Mouse (Mus musculus): ENCODE data around the gene Tsn.

The Tsn gene

GRCm38 (mm10) chr1:118311622-118312326, at the start of gene Tsn:
Gene Tsn, minus strand, starts transcription at chr1:118311739.
- no peak for DNase-seq (ENCODE audit: low spot score)

GRCm38 (mm10) chr1:118359071-118359761, 47.7 kb upstream of the Tsn start:
- DNase-seq (ENCODE audit: low spot score), result no peak

DNA sequence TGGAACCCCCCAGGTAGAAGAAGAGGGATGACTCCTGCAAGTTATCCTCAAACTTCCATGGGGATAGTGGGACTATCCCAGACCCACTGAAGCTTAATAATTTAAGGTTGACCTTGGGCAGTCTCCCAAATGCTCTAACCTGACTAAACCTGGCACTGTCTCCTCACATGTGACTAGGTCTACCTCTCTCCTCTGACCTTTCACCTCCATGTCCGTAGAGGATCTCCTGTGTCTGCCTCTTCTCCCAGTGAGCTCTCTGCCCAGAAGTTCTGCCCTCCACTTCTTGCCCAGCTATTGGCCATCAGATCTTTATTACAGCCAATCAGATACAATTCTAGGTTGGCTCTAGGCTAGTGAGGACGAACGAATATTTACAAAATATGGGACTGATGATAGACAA, 38.4 kb upstream of the Tsn start:
- DNase-seq (ENCODE audit: low spot score), result no peak

- no peak for DNase-seq (ENCODE audit: low spot score)
Measured at GRCm38 (mm10) chr1:118343649-118344435, 32.3 kb upstream of the Tsn start.

DNA sequence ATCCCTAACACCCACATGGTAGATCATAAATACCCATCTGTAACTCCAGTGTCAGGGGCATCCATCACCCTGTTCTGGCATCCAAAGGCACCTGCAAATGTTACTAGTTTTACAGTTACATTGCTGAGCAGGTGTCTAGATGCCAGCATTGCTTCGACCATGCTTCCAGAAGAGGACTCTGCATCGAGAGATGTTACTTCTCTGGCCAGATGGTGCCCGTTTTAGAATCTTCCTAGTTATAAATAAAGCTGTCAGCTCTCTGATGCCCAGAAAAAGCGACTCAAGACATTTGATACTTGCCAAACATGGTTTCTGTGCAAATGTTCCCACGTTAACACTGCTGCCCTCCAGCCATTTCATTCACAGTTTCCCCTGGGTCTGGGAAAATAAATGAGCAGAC, 26.4 kb upstream of the Tsn start:
- DNase-seq (ENCODE audit: low spot score), result no peak

GRCm38 (mm10) chr1:118335847-118336246, 24.3 kb upstream of the Tsn start:
- DNase-seq (ENCODE audit: low spot score), result no peak

DNA sequence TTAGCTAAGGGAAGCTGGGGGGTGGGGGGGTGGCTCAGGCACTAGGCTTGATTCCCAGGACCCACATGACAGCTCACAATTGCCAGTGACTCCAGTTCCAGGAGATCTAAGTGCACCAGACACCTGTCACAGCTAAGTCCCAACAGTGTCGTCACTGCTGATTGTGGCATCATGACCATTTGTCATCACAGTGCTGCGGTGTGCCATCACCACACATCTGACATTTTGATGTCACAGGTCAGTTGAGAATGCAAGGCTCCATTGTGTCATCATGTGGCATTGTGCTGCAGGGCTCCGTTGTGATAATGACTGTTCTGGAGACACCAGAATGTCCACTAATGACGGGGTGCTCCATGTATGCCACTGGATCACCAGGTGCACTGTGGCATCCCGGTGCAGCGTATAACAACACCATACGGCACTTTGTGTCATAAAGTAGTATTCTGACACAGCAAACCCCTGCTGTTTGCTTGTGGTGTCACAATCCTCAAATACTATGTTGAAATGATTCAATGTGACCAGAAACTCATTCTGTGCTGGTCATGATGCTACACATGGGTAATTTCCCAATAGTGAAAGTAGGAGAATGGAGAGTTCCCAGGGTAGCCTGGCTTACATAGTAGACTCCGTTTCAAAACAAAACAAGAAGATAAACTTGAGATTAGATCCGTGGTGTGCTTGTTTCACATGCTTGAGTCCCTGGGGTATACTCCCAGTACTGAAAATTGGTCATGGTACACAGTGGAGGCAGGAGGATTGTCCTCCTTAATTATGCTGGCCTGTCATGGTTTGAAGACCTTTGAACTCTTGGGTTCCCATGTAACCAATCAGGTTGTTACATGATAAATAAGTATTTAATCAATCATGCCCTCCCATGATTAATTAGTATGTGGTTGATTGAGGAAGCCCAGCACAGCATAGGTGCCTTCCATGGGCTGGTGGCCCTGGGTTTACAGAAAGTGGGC, 23.5 kb upstream of the Tsn start:
- no peak for DNase-seq (ENCODE audit: low spot score)

GRCm38 (mm10) chr1:118321661-118322201, 10.2 kb upstream of the Tsn start, which contains the start of gene Nifk:
Gene Nifk, plus strand, starts transcription at chr1:118321839.
- DNase-seq (ENCODE audit: low spot score), result peak; percentile 85

DNA sequence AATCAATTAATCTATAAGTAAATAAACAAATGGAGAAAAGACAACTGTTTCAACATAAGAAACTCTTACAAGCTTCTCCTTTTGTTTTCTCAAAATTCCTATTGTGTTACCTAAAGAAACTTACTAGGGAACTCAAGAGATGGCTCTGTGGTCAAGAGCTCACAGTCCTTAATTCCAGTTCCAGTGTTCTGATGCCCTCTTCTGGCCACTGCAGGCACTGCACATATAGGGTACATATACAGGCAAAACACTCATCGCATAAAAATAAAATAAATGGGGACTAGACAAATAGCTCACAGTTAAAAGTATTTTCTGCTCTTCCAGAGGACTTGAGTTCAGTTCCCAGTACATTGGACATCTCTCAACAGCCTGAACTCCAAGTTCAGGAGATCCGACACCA, 9.2 kb upstream of the Tsn start:
- DNase-seq (ENCODE audit: low spot score), result peak; percentile 13

DNA sequence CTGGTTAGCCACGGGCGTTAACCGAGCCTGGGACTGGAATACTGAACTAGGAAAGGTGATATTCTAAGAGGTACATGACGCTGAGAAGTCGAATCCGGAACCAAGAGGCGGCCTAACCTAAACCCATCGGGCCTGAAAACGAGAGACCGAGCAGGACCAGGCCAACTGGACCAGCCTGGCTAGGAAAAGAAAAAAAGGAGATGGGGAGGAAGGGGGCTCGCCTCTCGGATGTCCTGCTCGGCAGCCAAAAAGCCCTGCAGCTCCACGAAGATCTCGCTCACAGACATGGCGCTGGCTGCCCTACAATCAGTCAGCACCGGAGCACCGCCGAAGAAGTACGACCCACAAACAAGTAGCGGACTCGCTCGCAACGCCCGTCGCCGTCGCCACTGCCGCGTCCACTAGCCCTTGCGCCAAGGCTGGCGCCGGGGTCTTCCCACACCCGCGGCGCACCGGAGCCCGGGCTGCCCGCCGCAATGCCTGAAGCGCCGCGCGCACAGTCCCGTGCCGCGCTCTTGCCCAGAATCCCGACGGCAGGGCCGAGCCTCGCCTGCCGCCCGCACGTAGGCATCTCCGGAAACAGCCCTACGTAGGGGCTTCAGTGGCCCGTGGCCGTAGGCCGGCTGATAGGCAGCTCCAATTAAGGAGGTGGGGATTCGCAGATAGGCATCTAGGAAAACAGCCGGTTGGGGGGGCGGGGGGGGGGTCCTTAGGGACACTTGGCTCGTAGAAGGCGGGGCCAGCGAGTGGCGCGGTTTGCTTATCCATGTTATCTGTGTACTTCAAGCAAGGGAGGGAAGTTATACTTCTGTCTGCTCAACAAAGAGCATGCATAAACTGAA, 538 bp downstream of the Tsn start:
- peak; percentile 91 for DNase-seq (ENCODE audit: low spot score)

- no peak for DNase-seq (ENCODE audit: low spot score)
Measured at GRCm38 (mm10) chr1:118297719-118298118, 13.8 kb downstream of the Tsn start.

DNA sequence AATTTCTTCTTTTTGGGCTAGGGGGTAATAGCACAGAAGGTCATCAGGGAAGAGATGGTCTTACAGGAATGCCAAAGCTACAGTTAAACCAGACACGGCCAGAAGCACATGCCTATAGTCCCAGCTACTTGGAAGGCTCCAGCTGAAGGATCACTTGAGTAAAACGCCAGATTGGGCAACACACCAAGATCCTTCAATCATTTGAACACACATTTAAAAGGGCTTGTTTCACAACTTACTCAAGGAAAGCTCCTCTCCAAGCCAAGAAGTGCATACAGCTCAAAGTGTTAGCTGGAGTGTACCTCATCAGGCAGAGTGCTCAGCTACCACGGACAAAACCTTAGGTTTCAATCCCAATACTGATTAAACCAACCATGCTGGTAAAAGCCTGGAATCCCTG, 14.9 kb downstream of the Tsn start:
- DNase-seq (ENCODE audit: low spot score), result no peak

DNA sequence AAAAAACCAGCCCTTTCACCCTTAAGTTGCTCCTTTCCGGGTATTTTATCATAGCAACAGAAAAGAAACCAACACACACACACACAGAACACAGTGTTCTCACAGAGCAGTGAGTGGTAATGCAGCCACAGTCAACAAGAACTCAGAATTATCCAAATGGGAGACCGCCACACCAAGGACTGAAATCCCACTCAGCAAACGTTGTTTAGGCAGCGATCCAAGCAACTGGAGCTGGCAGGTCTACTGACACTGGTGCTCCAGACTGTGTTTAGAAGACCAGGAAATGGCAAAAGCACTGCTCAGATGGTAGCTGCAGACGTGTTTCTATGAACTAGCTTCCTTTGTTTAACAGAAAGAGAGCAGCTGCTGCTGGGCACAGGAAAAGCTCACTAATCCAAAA, 16.7 kb downstream of the Tsn start:
- DNase-seq (ENCODE audit: low spot score), result no peak

GRCm38 (mm10) chr1:118294192-118294591, 17.3 kb downstream of the Tsn start:
- no peak for DNase-seq (ENCODE audit: low spot score)

GRCm38 (mm10) chr1:118292291-118292690, 19.2 kb downstream of the Tsn start:
- DNase-seq (ENCODE audit: low spot score), result no peak

DNA sequence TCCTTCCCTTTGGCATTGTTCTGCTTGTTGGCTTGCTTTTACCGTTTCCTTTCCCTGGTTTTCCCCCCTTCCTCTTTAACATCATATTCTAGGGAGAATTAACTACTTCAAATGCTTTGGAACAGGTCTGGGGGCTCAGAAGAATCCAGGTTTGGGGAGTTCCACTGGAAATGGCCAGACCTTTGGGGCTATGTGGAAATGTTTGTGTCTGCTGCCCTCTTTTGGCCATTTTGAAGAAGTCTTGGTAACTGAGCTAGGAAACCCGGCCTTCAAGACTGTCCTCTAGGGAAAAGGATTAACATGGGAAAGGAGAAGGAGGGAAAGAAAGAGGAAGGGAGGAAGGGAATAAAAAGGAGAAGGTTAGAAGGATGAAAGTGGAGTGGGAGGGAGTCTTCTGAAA, 36.4 kb downstream of the Tsn start:
- no peak for DNase-seq (ENCODE audit: low spot score)

- no peak for DNase-seq (ENCODE audit: low spot score)
Measured at GRCm38 (mm10) chr1:118251931-118252330, 59.6 kb downstream of the Tsn start.
